Mouse (Mus musculus) stomach, embryonic 15.5 days (tissue): Measurements from ENCODE around the gene Fbh1. TPM values are rescaled to one million over a fixed set of nuclear protein-coding genes. Genes with fewer than 3 reads are reported as not detected.
"Not testable (repeated sequence)": the region's sequence is repeated elsewhere in the genome, so short reads cannot be mapped to it uniquely, and the experiment has no call there.

ENCODE experiments used
- ATAC-seq: fragments of 200-750 bp; cut with Nextera tagmentation; 2 replicates; pipeline ENCODE4 v1.8.0; 2017; ENCODE audit warnings: low read depth, moderate number of reproducible peaks, moderate TSS enrichment; ENCODE audit not compliant: insufficient read depth, low FRiP score
- H3K27ac ChIP-seq: fragments of 300-500 bp; sonication (generic); 2 replicates; pipeline ENCODE4 v1.5.1; 2015; ENCODE audit warnings: mild to moderate bottlenecking, inconsistent platforms
- H3K27me3 ChIP-seq: fragments of 300-500 bp; sonication (generic); replicated peaks from 2 replicates; pipeline ENCODE4 v1.6.1; 2015; ENCODE audit warnings: inconsistent platforms
- H3K36me3 ChIP-seq: fragments of 300-500 bp; sonication (generic); 2 replicates; pipeline ENCODE4 v1.6.1; 2015; ENCODE audit warnings: inconsistent platforms
- H3K4me1 ChIP-seq: fragments of 300-500 bp; sonication (generic); 2 replicates; pipeline ENCODE4 v1.6.1; 2015; ENCODE audit warnings: inconsistent platforms
- H3K4me2 ChIP-seq: fragments of 300-500 bp; sonication (generic); 2 replicates; pipeline ENCODE4 v1.6.1; 2015; ENCODE audit warnings: mild to moderate bottlenecking, inconsistent platforms
- H3K4me3 ChIP-seq: fragments of 300-500 bp; sonication (generic); replicated peaks from 2 replicates; pipeline ENCODE4 v1.5.1; 2015; ENCODE audit warnings: inconsistent platforms
- H3K9ac ChIP-seq: fragments of 300-500 bp; sonication (generic); 2 replicates; pipeline ENCODE4 v1.6.1; 2015; ENCODE audit warnings: inconsistent platforms
- H3K9me3 ChIP-seq: fragments of 300-500 bp; sonication (generic); 2 replicates; pipeline ENCODE4 v1.6.1; 2016; ENCODE audit warnings: inconsistent platforms
- WGBS: fragments of 180-500 bp; shearing (Covaris S2); methylation state at CpG from one replicate; pipeline ENCODE4 v1.1.7; 2015; 5-methylcytosine and 5-hydroxymethylcytosine counted together
- polyA plus RNA-seq: library from polyadenylated mRNA; unstranded; fragments of >200 nt; fragmentation: Nextera tagmentation; extraction: Ambion mirVana; gene quantifications from 2 replicates; pipeline ENCODE4 v1.2.1, GENCODE M21; 2015

Gene Fbh1
- polyA plus RNA-seq, 1 experiment from 2014 or later, result 113 TPM

DNA sequence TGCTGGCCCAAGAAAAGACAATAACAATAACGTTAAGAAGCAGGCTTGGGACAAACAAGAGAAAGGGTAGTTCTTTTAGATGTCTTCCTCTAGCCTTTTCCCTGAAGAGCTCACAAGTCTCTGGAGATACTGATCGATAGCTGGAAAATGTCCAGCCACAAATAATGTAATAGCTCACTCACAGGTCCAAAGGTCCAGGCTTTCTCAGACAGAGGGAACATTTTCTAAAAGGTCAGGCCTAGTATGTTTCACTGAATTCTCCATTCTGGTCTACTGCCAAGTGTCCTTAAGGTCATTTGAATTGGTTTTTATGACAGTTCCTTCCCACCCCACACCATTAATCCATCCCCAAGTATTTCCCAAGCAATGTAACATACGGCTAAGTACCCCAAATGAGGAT lies 64.4 kb downstream of the Fbh1 start:
- Histone ChIP-seq H3K27me3 (no peaks in the 10 kb centered on the region), H3K4me2 (no peak overlapping the region), H3K9ac (no peak overlapping the region), H3K4me3 (no peak overlapping the region), H3K9me3 (no peaks in the 10 kb centered on the region), H3K4me1 (no peaks in the 10 kb centered on the region), H3K36me3 (no peaks in the 10 kb centered on the region), H3K27ac (no peak overlapping the region)
- 56% methylated on average over 3 of the region's 3 CpGs for WGBS
- ATAC-seq, result no peak

- Histone ChIP-seq H3K27me3 (no peaks in the 10 kb centered on the region), H3K4me2 (no peak overlapping the region), H3K9me3 (no peaks in the 10 kb centered on the region), H3K9ac (no peak overlapping the region), H3K4me3 (no peak overlapping the region), H3K36me3 (no peaks in the 10 kb centered on the region), H3K4me1 (no peaks in the 10 kb centered on the region), H3K27ac (no peak overlapping the region)
- 67% methylated on average over 6 of the region's 6 CpGs for WGBS
- ATAC-seq, result no peak
Observed at GRCm38 (mm10) chr2:11712483-11712990, 64.8 kb downstream of the Fbh1 start.

DNA sequence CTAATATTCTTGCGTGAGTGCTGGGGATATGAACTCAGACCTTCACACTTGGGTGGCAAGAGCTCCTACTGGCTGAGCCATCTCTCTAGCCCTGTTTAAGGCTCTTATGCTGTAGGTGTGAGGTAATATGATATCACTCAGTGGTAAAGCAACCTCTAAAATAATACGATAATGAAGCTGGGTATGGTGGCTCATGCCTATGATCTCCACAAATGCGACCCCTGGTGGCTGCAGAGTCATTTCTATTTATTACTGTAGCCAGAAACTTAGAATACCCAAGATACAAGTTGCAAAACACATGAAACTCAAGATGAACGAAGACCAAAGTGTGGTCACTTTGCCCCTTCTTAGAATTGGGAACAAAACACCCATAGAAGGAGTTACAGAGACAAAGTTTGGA lies 67.3 kb downstream of the Fbh1 start:
- 48% methylated on average over 4 of the region's 4 CpGs for WGBS
- not testable (repeated sequence) for H3K4me2 ChIP-seq, H3K4me1 ChIP-seq, H3K36me3 ChIP-seq, H3K9ac ChIP-seq, H3K27ac ChIP-seq, H3K4me3 ChIP-seq, ATAC-seq, H3K27me3 ChIP-seq, H3K9me3 ChIP-seq

DNA sequence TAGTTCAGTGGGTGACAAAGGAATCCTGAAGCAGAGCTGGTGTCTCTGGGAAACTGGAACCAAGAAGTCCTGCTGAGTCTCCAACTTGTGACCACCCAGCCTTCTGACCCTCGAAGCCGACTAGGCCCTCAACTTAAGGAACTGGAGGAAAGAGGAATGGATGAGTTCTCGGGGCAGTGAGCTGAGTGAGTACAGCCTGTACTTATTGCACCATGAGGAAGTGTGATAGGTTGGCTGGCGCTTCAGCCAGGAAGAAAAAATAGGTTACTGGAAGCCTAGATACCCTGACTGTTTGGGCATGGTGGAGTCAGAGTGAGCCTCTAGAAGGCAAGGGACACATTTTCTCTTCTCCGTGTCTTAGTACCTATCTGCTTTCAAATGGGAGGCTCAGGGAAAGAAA lies 68.8 kb downstream of the Fbh1 start:
- H3K9ac ChIP-seq, result no peak overlapping the region
- H3K27me3 ChIP-seq, result no peaks in the 10 kb centered on the region
- no peak overlapping the region for H3K27ac ChIP-seq
- H3K9me3 ChIP-seq, result no peaks in the 10 kb centered on the region
- peaks cover 4% of the 10 kb centered on the region; the same call in 1 of the 2 replicates for H3K4me1 ChIP-seq
- no peak overlapping the region for H3K4me2 ChIP-seq
- H3K4me3 ChIP-seq, result no peak overlapping the region
- no peaks in the 10 kb centered on the region for H3K36me3 ChIP-seq
- no peak for ATAC-seq
- 80% methylated on average over 5 of the region's 5 CpGs for WGBS

DNA sequence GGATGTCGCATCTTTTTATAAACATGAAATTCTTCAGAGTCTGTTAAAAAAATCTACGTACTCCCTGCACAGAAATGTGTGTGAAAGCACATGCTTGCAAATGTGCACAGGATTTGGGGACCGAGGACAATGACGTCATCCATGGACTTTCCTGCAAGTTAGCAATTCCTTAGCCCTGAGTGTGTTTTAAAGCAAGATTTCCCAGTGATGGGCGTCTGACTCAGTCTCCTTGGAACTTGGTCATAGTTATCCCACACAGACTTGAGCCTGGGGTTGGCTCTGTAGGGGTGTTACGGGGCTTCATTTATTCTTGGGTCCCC lies 70.7 kb downstream of the Fbh1 start:
- 38% methylated on average over 6 of the region's 6 CpGs for WGBS

GRCm38 (mm10) chr2:11706030-11706745 lies 71.2 kb downstream of the Fbh1 start:
- Histone ChIP-seq H3K4me2 (peak overlapping the region; percentile 82), H3K4me3 (peak overlapping the region; percentile 52), H3K9ac (peak overlapping the region; percentile 5; the same call in 1 of the 2 replicates), H3K9me3 (no peaks in the 10 kb centered on the region), H3K36me3 (no peaks in the 10 kb centered on the region), H3K27ac (no peak overlapping the region), H3K27me3 (no peaks in the 10 kb centered on the region), H3K4me1 (peaks cover 4% of the 10 kb centered on the region; the same call in 1 of the 2 replicates)
- peak; percentile 25; the same call in 1 of the 2 replicates for ATAC-seq
- WGBS, result 3% methylated on average over 28 of the region's 28 CpGs

More for the DNA sequence above, 70.7 kb downstream of the Fbh1 start:
- no peak overlapping the region for H3K27ac ChIP-seq
- no peaks in the 10 kb centered on the region for H3K36me3 ChIP-seq
- H3K27me3 ChIP-seq, result no peaks in the 10 kb centered on the region
- peak overlapping the region; percentile 82 for H3K4me2 ChIP-seq
- no peak for ATAC-seq
- H3K9ac ChIP-seq, result no peak overlapping the region
- peaks cover 4% of the 10 kb centered on the region; the same call in 1 of the 2 replicates for H3K4me1 ChIP-seq
- H3K4me3 ChIP-seq, result peak overlapping the region; percentile 52
- H3K9me3 ChIP-seq, result no peaks in the 10 kb centered on the region

DNA sequence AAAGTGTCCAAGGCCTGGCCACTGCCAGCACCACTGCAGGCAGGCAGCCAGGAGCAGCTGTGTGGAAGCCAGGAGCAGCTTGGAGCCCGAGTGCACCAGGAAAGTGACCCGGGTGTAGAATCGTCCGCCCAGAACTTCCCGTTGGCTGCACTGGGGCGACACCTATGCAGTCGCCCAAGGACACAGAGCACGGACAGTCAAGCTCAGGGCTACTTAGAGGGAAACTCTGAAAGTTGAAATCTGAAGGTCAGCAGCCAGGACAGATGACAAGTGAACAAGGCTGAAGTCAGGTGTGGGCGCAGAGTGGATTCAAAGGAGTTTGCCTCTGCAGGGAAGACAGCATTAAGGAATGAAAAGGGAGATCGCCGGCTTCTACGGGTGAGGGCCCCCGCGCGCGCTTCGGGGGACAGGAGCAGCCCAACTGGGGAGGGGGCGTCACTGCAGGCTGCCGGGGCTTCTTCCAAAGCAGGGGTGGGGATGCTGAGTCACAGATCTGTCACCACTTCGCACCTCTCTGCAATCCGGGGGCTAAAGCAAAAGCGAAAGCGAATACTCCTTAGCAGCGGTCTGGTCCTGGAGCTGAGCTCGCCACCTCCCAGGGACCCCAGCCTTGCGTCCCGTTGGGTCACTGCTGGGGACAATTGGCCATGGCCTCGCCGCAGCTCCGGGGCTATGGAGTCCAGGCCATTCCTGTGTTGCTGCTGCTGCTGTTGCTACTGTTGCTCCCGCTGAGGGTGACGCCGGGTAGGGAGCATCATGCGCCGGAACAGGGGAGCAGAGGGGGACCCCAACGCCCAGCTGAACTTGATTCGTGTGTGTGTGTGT lies 72.0 kb downstream of the Fbh1 start, which contains the start of gene Il15ra:
Gene Il15ra (plus strand): TSS at position 90 of the 825 bp plus-strand sequence.
- peaks cover 4% of the 10 kb centered on the region; the same call in 1 of the 2 replicates for H3K4me1 ChIP-seq
- H3K27me3 ChIP-seq, result no peaks in the 10 kb centered on the region
- no peaks in the 10 kb centered on the region for H3K36me3 ChIP-seq
- WGBS, result under 1% methylated on average over 37 of the region's 37 CpGs
- ATAC-seq, result peak; percentile 72
- peak within 1 kb of the TSS; percentile 52 for H3K4me3 ChIP-seq
- peak within 1 kb of the TSS; percentile 5; the same call in 1 of the 2 replicates for H3K9ac ChIP-seq
- peak within 1 kb of the TSS; percentile 82 for H3K4me2 ChIP-seq
- H3K27ac ChIP-seq, result no peak within 1 kb of the TSS
- H3K9me3 ChIP-seq, result no peaks in the 10 kb centered on the region

GRCm38 (mm10) chr2:11699905-11700304 lies 77.5 kb downstream of the Fbh1 start:
- Histone ChIP-seq H3K36me3 (no peaks in the 10 kb centered on the region), H3K27me3 (no peaks in the 10 kb centered on the region), H3K4me2 (no peak overlapping the region), H3K4me3 (no peak overlapping the region), H3K9ac (no peak overlapping the region), H3K4me1 (no peaks in the 10 kb centered on the region), H3K9me3 (no peaks in the 10 kb centered on the region), H3K27ac (no peak overlapping the region)
- no peak for ATAC-seq
- WGBS, result 85% methylated on average over 2 of the region's 2 CpGs

- Histone ChIP-seq H3K27ac (no peak overlapping the region), H3K9me3 (no peaks in the 10 kb centered on the region), H3K36me3 (no peaks in the 10 kb centered on the region), H3K4me1 (no peaks in the 10 kb centered on the region), H3K4me2 (no peak overlapping the region), H3K27me3 (no peaks in the 10 kb centered on the region), H3K4me3 (no peak overlapping the region), H3K9ac (no peak overlapping the region)
- 51% methylated on average over 5 of the region's 5 CpGs for WGBS
- no peak for ATAC-seq
Observed at GRCm38 (mm10) chr2:11698994-11699393, 78.4 kb downstream of the Fbh1 start.

DNA sequence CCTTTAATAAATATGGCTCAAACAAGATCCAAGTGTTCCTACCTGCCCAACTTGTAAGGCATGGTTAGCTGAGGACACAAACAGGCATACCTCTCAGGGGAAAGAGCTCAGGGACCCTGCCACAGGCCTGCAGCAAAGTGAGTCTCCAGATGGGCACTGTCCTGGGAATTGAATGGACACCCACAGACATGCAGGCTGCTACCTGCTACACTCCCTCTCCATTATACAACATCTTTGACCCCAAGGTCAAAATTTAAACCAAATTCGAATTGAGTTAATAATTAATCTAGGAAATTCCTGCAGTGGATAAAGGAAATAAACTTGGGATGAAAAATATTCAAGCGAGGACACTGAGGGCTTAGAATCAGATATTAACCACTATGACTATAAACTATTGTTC lies 81.5 kb downstream of the Fbh1 start:
- WGBS, result 45% methylated on average over 2 of the region's 2 CpGs
- Histone ChIP-seq H3K36me3 (no peaks in the 10 kb centered on the region), H3K4me2 (no peak overlapping the region), H3K4me1 (no peaks in the 10 kb centered on the region), H3K27ac (no peak overlapping the region), H3K9ac (no peak overlapping the region), H3K9me3 (no peaks in the 10 kb centered on the region), H3K27me3 (no peaks in the 10 kb centered on the region), H3K4me3 (no peak overlapping the region)
- ATAC-seq, result no peak

GRCm38 (mm10) chr2:11694104-11694503 lies 83.3 kb downstream of the Fbh1 start:
- Histone ChIP-seq H3K27me3 (no peaks in the 10 kb centered on the region), H3K4me3 (no peak overlapping the region), H3K36me3 (no peaks in the 10 kb centered on the region), H3K4me2 (no peak overlapping the region), H3K27ac (no peak overlapping the region), H3K9ac (no peak overlapping the region), H3K9me3 (no peaks in the 10 kb centered on the region), H3K4me1 (no peaks in the 10 kb centered on the region)
- WGBS, result 59% methylated on average over 2 of the region's 2 CpGs
- ATAC-seq, result no peak

GRCm38 (mm10) chr2:11693352-11693751 lies 84.0 kb downstream of the Fbh1 start:
- WGBS, result 86% methylated on average over 4 of the region's 4 CpGs

More at GRCm38 (mm10) chr2:11693352-11693751, 84.0 kb downstream of the Fbh1 start:
- Histone ChIP-seq H3K4me1 (no peaks in the 10 kb centered on the region), H3K36me3 (no peaks in the 10 kb centered on the region), H3K9ac (no peak overlapping the region), H3K9me3 (no peaks in the 10 kb centered on the region), H3K4me2 (no peak overlapping the region), H3K27ac (no peak overlapping the region), H3K27me3 (no peaks in the 10 kb centered on the region), H3K4me3 (no peak overlapping the region)
- no peak for ATAC-seq
